In the genomic region with DNA sequence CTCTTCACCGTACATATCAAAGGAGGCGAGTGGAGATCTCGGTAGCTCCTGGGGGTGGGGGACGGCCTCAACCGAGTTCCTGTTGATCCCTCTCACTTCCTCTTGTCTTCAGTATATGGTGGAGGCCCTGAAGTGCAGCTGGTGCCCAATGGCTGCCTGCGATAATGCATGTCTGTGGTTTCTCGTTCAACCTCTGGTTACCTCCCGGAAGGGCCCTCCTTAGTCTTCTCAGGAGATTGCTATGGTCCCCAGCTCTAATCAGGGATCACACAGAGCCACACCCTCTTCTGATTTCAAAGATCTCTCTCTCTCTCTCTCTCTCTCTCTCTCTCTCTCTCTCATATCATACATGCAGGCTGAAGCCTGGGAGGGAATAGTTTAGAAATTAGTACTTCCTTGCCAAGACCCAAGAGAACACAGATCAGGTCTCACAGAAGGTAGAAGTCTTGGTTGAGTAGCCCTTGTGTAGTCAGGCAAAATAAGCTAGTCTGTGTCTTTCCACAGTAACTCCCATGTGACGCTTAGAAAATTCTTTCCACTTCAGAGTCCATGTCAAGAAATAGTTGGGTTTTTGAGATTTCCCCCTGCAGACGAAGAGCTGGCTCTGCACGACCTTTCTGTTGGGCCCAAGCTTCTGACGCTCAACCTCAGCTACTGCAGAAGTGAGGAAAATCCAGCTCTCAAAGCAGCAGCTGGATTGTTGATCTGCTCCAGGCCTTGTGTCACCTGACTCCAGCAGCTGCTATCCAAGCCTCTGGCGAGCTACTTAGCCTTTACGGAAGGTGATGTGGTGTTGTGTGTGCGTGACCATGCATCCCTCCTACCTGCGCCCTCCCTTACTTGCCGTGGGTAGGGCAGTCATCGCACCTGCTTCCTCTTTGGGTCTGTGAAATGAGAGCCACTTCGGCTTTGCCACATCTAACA, we compare ENCODE assay signal across 8 mouse cellular contexts. TPM values are rescaled to one million over a fixed set of nuclear protein-coding genes. Genes with fewer than 3 reads are reported as not detected.
DNase-seq lines count a peak whose midpoint lies in the region; ATAC-seq and TF ChIP-seq lines count a peak whose summit lies in the region.

No protein-coding gene starts in this region.

- no peak overlapping the region for H3K4me3 ChIP-seq in lung, embryonic 14.5 days (ENCODE audit: low read depth, low read length)
- no peak overlapping the region for H3K4me3 ChIP-seq in heart, postnatal 0 days (ENCODE audit: low read depth, low read length)
- no peak overlapping the region for H3K4me3 ChIP-seq in hindbrain, embryonic 14.5 days (replicated peaks; ENCODE audit: low read length)

- TF ChIP-seq EP300 in heart, postnatal 0 days (IDR thresholded peaks at IDR 0.05; ENCODE audit: low read depth) = no peak

- H3K4me2 ChIP-seq in lung, embryonic 14.5 days = no peak overlapping the region
- peak overlapping the region; percentile 22; the same call in 1 of the 2 replicates for H3K4me2 ChIP-seq in heart, postnatal 0 days (ENCODE audit: low read depth, low read length)
- H3K4me2 ChIP-seq in hindbrain, embryonic 14.5 days (replicated peaks) = no peak overlapping the region

- no peak for DNase-seq in lung, embryonic 14.5 days
- no peak for DNase-seq in lung, postnatal 14 days
- DNase-seq in heart, postnatal 0 days (ENCODE audit: low spot score) = no peak
- peak; percentile 79 for DNase-seq in thymus, postnatal 4 days
- DNase-seq in layer of hippocampus, postnatal 10 days (ENCODE audit: low spot score in 2 of 2) = no peak
- DNase-seq in hindbrain, embryonic 14.5 days (ENCODE audit: low spot score) = no peak
- no peak for DNase-seq in frontal cortex, postnatal 36 days (ENCODE audit: low spot score in 2 of 2)

- peak overlapping the region; percentile 69; the same call in 1 of the 2 replicates for H3K27ac ChIP-seq in lung, embryonic 14.5 days (ENCODE audit: low read depth)
- peak overlapping the region; percentile 71 for H3K27ac ChIP-seq in heart, postnatal 0 days (ENCODE audit: low read depth)
- H3K27ac ChIP-seq in hindbrain, embryonic 14.5 days = no peak overlapping the region

- no peak for ATAC-seq in lung, embryonic 14.5 days (ENCODE audit: insufficient read depth)
- ATAC-seq in heart, postnatal 0 days (ENCODE audit: insufficient read depth, low read depth) = no peak
- peak; percentile 47 for ATAC-seq in megakaryocyte, adult 5-6 weeks (ENCODE audit: poor library complexity, severe bottlenecking)
- no peak for ATAC-seq in hindbrain, embryonic 14.5 days (ENCODE audit: low FRiP score)

- H3K36me3 ChIP-seq in lung, embryonic 14.5 days (ENCODE audit: insufficient read depth) = no peaks in the 10 kb centered on the region
- no peaks in the 10 kb centered on the region for H3K36me3 ChIP-seq in heart, postnatal 0 days (replicated peaks; ENCODE audit: control insufficient read depth, insufficient read depth, low read length)
- H3K36me3 ChIP-seq in hindbrain, embryonic 14.5 days (replicated peaks; ENCODE audit: control insufficient read depth, insufficient read depth) = no peaks in the 10 kb centered on the region

- 72% methylated on average over 19 of the region's 19 CpGs for WGBS in lung, embryonic 14.5 days
- 69% methylated on average over 19 of the region's 19 CpGs for WGBS in heart, postnatal 0 days
- 87% methylated on average over 19 of the region's 19 CpGs for WGBS in hindbrain, embryonic 14.5 days

- H3K9me3 ChIP-seq in lung, embryonic 14.5 days (ENCODE audit: low read depth, low read length) = no peaks in the 10 kb centered on the region
- no peaks in the 10 kb centered on the region for H3K9me3 ChIP-seq in heart, postnatal 0 days (replicated peaks; ENCODE audit: control insufficient read depth, low read length)
- H3K9me3 ChIP-seq in hindbrain, embryonic 14.5 days (ENCODE audit: control insufficient read depth, low read length) = no peaks in the 10 kb centered on the region

- peaks cover 19% of the 10 kb centered on the region for H3K4me1 ChIP-seq in lung, embryonic 14.5 days (ENCODE audit: insufficient read depth)
- H3K4me1 ChIP-seq in heart, postnatal 0 days (ENCODE audit: control insufficient read depth, insufficient read depth) = peaks cover 35% of the 10 kb centered on the region
- no peaks in the 10 kb centered on the region for H3K4me1 ChIP-seq in hindbrain, embryonic 14.5 days (replicated peaks; ENCODE audit: control insufficient read depth, insufficient read depth, low read length)

- no peaks in the 10 kb centered on the region for H3K27me3 ChIP-seq in lung, embryonic 14.5 days (ENCODE audit: insufficient read depth, low read length)
- no peaks in the 10 kb centered on the region for H3K27me3 ChIP-seq in heart, postnatal 0 days (ENCODE audit: control insufficient read depth, insufficient read depth, low read length)
- no peaks in the 10 kb centered on the region for H3K27me3 ChIP-seq in hindbrain, embryonic 14.5 days (ENCODE audit: control insufficient read depth, insufficient read depth, low read length)

- TF ChIP-seq CTCF in lung, embryonic 14.5 days (IDR thresholded peaks at IDR 0.05; ENCODE audit: low read depth) = no peak
- no peak for TF ChIP-seq CTCF in heart, postnatal 0 days (IDR thresholded peaks at IDR 0.05; ENCODE audit: low read depth)

- H3K9ac ChIP-seq in lung, embryonic 14.5 days = no peak overlapping the region
- no peak overlapping the region for H3K9ac ChIP-seq in heart, postnatal 0 days (replicated peaks; ENCODE audit: low read depth, low read length)
- no peak overlapping the region for H3K9ac ChIP-seq in hindbrain, embryonic 14.5 days

RNA-seq across cellular contexts. Expression of gene Tmigd3, which starts 22.1 kb away (rescaled TPM):
- 0.22 and 0.32 TPM in 2 replicates for polyA plus RNA-seq in lung, embryonic 14.5 days (2014; fragmentation: Nextera tagmentation; extraction: Ambion mirVana)
- not detected in 2 replicates for total RNA-seq in heart, postnatal 0 days (2014; rRNA removed; ENCODE audit: low replicate concordance)
- polyA plus RNA-seq in heart, postnatal 0 days (2015; fragmentation: Nextera tagmentation; extraction: Ambion mirVana) = 0.33 and 0.44 TPM in 2 replicates
- 0.40 and 1.2 TPM in 2 replicates for total RNA-seq in megakaryocyte, adult 5-6 weeks (2015)
- 2.1 and 5.8 TPM in 2 replicates for total RNA-seq in megakaryocyte, adult 5-6 weeks (2017)
- under 1 TPM in 1 of 2 experiments, not detected in 1; 0.47 TPM for total RNA-seq in layer of hippocampus, postnatal 10 days (2021)
- polyA plus RNA-seq in hindbrain, embryonic 14.5 days (2014; fragmentation: Nextera tagmentation; extraction: Ambion mirVana) = not detected in 2 replicates

RNA-seq across cellular contexts. Expression of gene Adora3, which starts 22.2 kb away (rescaled TPM):
- 0.18 and 0.30 TPM in 2 replicates for polyA plus RNA-seq in lung, embryonic 14.5 days (2014; fragmentation: Nextera tagmentation; extraction: Ambion mirVana)
- total RNA-seq in heart, postnatal 0 days (2014; rRNA removed; ENCODE audit: low replicate concordance) = not detected in 2 replicates
- 0.14 and 0.21 TPM in 2 replicates for polyA plus RNA-seq in heart, postnatal 0 days (2015; fragmentation: Nextera tagmentation; extraction: Ambion mirVana)
- 12.7 and 15.0 TPM in 2 replicates for total RNA-seq in megakaryocyte, adult 5-6 weeks (2015)
- 6.4 and 6.5 TPM in 2 replicates for total RNA-seq in megakaryocyte, adult 5-6 weeks (2017)
- 1 to 10 TPM in 1 of 2 experiments, under 1 TPM in 1; 0.34 to 1.1 TPM for total RNA-seq in layer of hippocampus, postnatal 10 days (2021)
- polyA plus RNA-seq in hindbrain, embryonic 14.5 days (2014; fragmentation: Nextera tagmentation; extraction: Ambion mirVana) = 0.27 TPM in 1 of 2 replicates, not detected in the other

RNA-seq across cellular contexts. Expression of gene I830077J02Rik, which starts 39.6 kb away (rescaled TPM):
- polyA plus RNA-seq in lung, embryonic 14.5 days (2014; fragmentation: Nextera tagmentation; extraction: Ambion mirVana) = 0.75 and 0.83 TPM in 2 replicates
- total RNA-seq in heart, postnatal 0 days (2014; rRNA removed; ENCODE audit: low replicate concordance) = 0.04 TPM in 1 of 2 replicates, not detected in the other
- 0.82 and 0.88 TPM in 2 replicates for polyA plus RNA-seq in heart, postnatal 0 days (2015; fragmentation: Nextera tagmentation; extraction: Ambion mirVana)
- 126 and 132 TPM in 2 replicates for total RNA-seq in megakaryocyte, adult 5-6 weeks (2015)
- 71.5 and 74.6 TPM in 2 replicates for total RNA-seq in megakaryocyte, adult 5-6 weeks (2017)
- 1 to 10 TPM; 1.2 to 1.6 TPM for total RNA-seq in layer of hippocampus, postnatal 10 days (2021)
- polyA plus RNA-seq in hindbrain, embryonic 14.5 days (2014; fragmentation: Nextera tagmentation; extraction: Ambion mirVana) = 0.17 and 0.46 TPM in 2 replicates

Comparison
In these comparisons a context has a peak if more than half of its experiments do, and no peak if none do; other contexts are left out.
1. RNA of gene I830077J02Rik, which starts 39.6 kb away (total RNA-seq): 71.5 to 132 TPM in megakaryocyte, adult 5-6 weeks; 1.2 to 1.6 TPM in layer of hippocampus, postnatal 10 days and 0.04 TPM in heart, postnatal 0 days; every median in the first group is over 10 times any median in the second.